Mouse (Mus musculus): ENCODE results near the gene Zfp335. TPM values are rescaled to one million over a fixed set of nuclear protein-coding genes. Genes with fewer than 3 reads are reported as not detected.
"Not testable (repeated sequence)": the region's sequence is repeated elsewhere in the genome, so short reads cannot be mapped to it uniquely, and the experiment has no call there.

The Zfp335 gene
- total and polyA plus RNA-seq, 3 experiments: 8.0 to 14.3 (median 8.2) TPM

GRCm38 (mm10) chr2:164859640-164860432 lies 51.7 kb downstream of the Zfp335 start:
- H3K9ac ChIP-seq (ENCODE audit: low read depth, low read length): no peak overlapping the region
- peaks cover 12% of the 10 kb centered on the region for H3K4me1 ChIP-seq (ENCODE audit: control insufficient read depth, insufficient read depth, low read length)
- H3K27ac ChIP-seq: no peak overlapping the region
- 85% methylated on average over 9 of the region's 9 CpGs for WGBS
- H3K36me3 ChIP-seq (ENCODE audit: control insufficient read depth, insufficient read depth, low read length): no peaks in the 10 kb centered on the region
- H3K27me3 ChIP-seq (ENCODE audit: control insufficient read depth, insufficient read depth, low read length): no peaks in the 10 kb centered on the region
- no peak overlapping the region for H3K4me3 ChIP-seq
- H3K79me2 ChIP-seq (replicated peaks; ENCODE audit: control insufficient read depth, insufficient read depth, low read length): no peaks in the 10 kb centered on the region
- no peak for DNase-seq
- intact Hi-C loops (cut with DNase I): no loop called here
- no peak for TF ChIP-seq CTCF (IDR thresholded peaks at IDR 0.05)
- TF ChIP-seq EP300 (IDR thresholded peaks at IDR 0.05; ENCODE audit: insufficient read depth, low read depth, low read length): no peak
- no peak for TF ChIP-seq POLR2A (IDR thresholded peaks at IDR 0.05; ENCODE audit: insufficient read depth, low read depth, low read length)

GRCm38 (mm10) chr2:164859155-164859554 lies 52.4 kb downstream of the Zfp335 start:
- intact Hi-C loops (cut with DNase I): no loop called here
- Histone ChIP-seq H3K36me3 (ENCODE audit: control insufficient read depth, insufficient read depth, low read length) (no peaks in the 10 kb centered on the region), H3K27ac (no peak overlapping the region), H3K4me1 (ENCODE audit: control insufficient read depth, insufficient read depth, low read length) (peaks cover 12% of the 10 kb centered on the region), H3K9ac (ENCODE audit: low read depth, low read length) (no peak overlapping the region), H3K4me3 (no peak overlapping the region), H3K79me2 (replicated peaks; ENCODE audit: control insufficient read depth, insufficient read depth, low read length) (no peaks in the 10 kb centered on the region), H3K27me3 (ENCODE audit: control insufficient read depth, insufficient read depth, low read length) (no peaks in the 10 kb centered on the region)
- TF ChIP-seq CTCF (IDR thresholded peaks at IDR 0.05) (no peak), POLR2A (IDR thresholded peaks at IDR 0.05; ENCODE audit: insufficient read depth, low read depth, low read length) (no peak)
- WGBS: 72% methylated on average over 2 of the region's 2 CpGs
- DNase-seq: no peak

- H3K4me1 ChIP-seq (ENCODE audit: control insufficient read depth, insufficient read depth, low read length): peaks cover 12% of the 10 kb centered on the region
- H3K27me3 ChIP-seq (ENCODE audit: control insufficient read depth, insufficient read depth, low read length): no peaks in the 10 kb centered on the region
- H3K27ac ChIP-seq: peak overlapping the region; percentile 83
- WGBS: 23% methylated on average over 19 of the region's 19 CpGs
- intact Hi-C loops (cut with DNase I): loop anchor here (2.0 kb wide), 1 partner anchor 21 kb away; the partner anchor contains the start of gene Pcif1
- no peaks in the 10 kb centered on the region for H3K79me2 ChIP-seq (replicated peaks; ENCODE audit: control insufficient read depth, insufficient read depth, low read length)
- no peaks in the 10 kb centered on the region for H3K36me3 ChIP-seq (ENCODE audit: control insufficient read depth, insufficient read depth, low read length)
- H3K9ac ChIP-seq (ENCODE audit: low read depth, low read length): peak overlapping the region; percentile 67
- TF ChIP-seq EP300 (IDR thresholded peaks at IDR 0.05; ENCODE audit: insufficient read depth, low read depth, low read length) (no peak), POLR2A (IDR thresholded peaks at IDR 0.05; ENCODE audit: insufficient read depth, low read depth, low read length) (no peak), CTCF (IDR thresholded peaks at IDR 0.05) (no peak)
- DNase-seq: no peak
- H3K4me3 ChIP-seq: peak overlapping the region; percentile 47
Measured at GRCm38 (mm10) chr2:164857842-164858553, 53.6 kb downstream of the Zfp335 start.

GRCm38 (mm10) chr2:164857101-164857821 lies 54.3 kb downstream of the Zfp335 start, which contains the start of gene Pltp:
TSS of gene Pltp (minus strand) at chr2:164857711.
- no peaks in the 10 kb centered on the region for H3K27me3 ChIP-seq (ENCODE audit: control insufficient read depth, insufficient read depth, low read length)
- DNase-seq: peak; percentile 81
- intact Hi-C loops (cut with DNase I): loop anchor here (2.0 kb wide), 1 partner anchor 22 kb away; the partner anchor contains the start of gene Pcif1
- H3K27ac ChIP-seq: peak within 1 kb of the TSS; percentile 83
- H3K4me3 ChIP-seq: peak within 1 kb of the TSS; percentile 47
- H3K36me3 ChIP-seq (ENCODE audit: control insufficient read depth, insufficient read depth, low read length): no peaks in the 10 kb centered on the region
- H3K9ac ChIP-seq (ENCODE audit: low read depth, low read length): peak within 1 kb of the TSS; percentile 67
- no peaks in the 10 kb centered on the region for H3K79me2 ChIP-seq (replicated peaks; ENCODE audit: control insufficient read depth, insufficient read depth, low read length)
- TF ChIP-seq POLR2A (IDR thresholded peaks at IDR 0.05; ENCODE audit: insufficient read depth, low read depth, low read length) (0 out of 2 replicates have a peak, but pooled peaks have one; percentile 44), EP300 (IDR thresholded peaks at IDR 0.05; ENCODE audit: insufficient read depth, low read depth, low read length) (no peak)
- H3K4me1 ChIP-seq (ENCODE audit: control insufficient read depth, insufficient read depth, low read length): peaks cover 8% of the 10 kb centered on the region
- WGBS: 2% methylated on average over 47 of the region's 47 CpGs

- Histone ChIP-seq H3K27ac (peak overlapping the region; percentile 83), H3K4me3 (peak overlapping the region; percentile 47), H3K9ac (ENCODE audit: low read depth, low read length) (peak overlapping the region; percentile 67), H3K79me2 (replicated peaks; ENCODE audit: control insufficient read depth, insufficient read depth, low read length) (no peaks in the 10 kb centered on the region), H3K4me1 (ENCODE audit: control insufficient read depth, insufficient read depth, low read length) (peaks cover 4% of the 10 kb centered on the region; the same call in 1 of the 2 replicates), H3K27me3 (ENCODE audit: control insufficient read depth, insufficient read depth, low read length) (no peaks in the 10 kb centered on the region), H3K36me3 (ENCODE audit: control insufficient read depth, insufficient read depth, low read length) (no peaks in the 10 kb centered on the region)
- peak; percentile 49 to 63 for DNase-seq
- TF ChIP-seq POLR2A (IDR thresholded peaks at IDR 0.05; ENCODE audit: insufficient read depth, low read depth, low read length): no peak
- TF ChIP-seq CTCF (IDR thresholded peaks at IDR 0.05): peak; percentile 32; the same call in 1 of the 2 replicates
- no peak for TF ChIP-seq EP300 (IDR thresholded peaks at IDR 0.05; ENCODE audit: insufficient read depth, low read depth, low read length)
- intact Hi-C loops (cut with DNase I): loop anchor here (2.0 kb wide), 1 partner anchor 22 kb away; the partner anchor contains the start of gene Pcif1
- 3% methylated on average over 42 of the region's 42 CpGs for WGBS
Measured at GRCm38 (mm10) chr2:164856309-164857100, 55.1 kb downstream of the Zfp335 start.

GRCm38 (mm10) chr2:164855572-164855971 lies 56.0 kb downstream of the Zfp335 start:
- H3K27ac ChIP-seq; H3K27me3 ChIP-seq (ENCODE audit: control insufficient read depth, insufficient read depth, low read length); H3K9ac ChIP-seq (ENCODE audit: low read depth, low read length); H3K36me3 ChIP-seq (ENCODE audit: control insufficient read depth, insufficient read depth, low read length); H3K4me3 ChIP-seq; H3K4me1 ChIP-seq (ENCODE audit: control insufficient read depth, insufficient read depth, low read length); H3K79me2 ChIP-seq (replicated peaks; ENCODE audit: control insufficient read depth, insufficient read depth, low read length); DNase-seq: not testable (repeated sequence)
- WGBS: 89% methylated on average over 5 of the region's 5 CpGs
- intact Hi-C loops (cut with DNase I): loop anchor here (2.0 kb wide), 1 partner anchor 21 kb away; no protein-coding TSS in a partner anchor
